Mouse (Mus musculus) lung, embryonic 15.5 days (tissue): ENCODE results near the gene Abhd16b. TPM values are rescaled to one million over a fixed set of nuclear protein-coding genes. Genes with fewer than 3 reads are reported as not detected.
"Not testable (repeated sequence)": the region's sequence is repeated elsewhere in the genome, so short reads cannot be mapped to it uniquely, and the experiment has no call there.

Source experiments
- ATAC-seq: fragments of 200-750 bp; cut with Nextera tagmentation; 2 replicates; pipeline ENCODE4 v1.8.0; 2017; ENCODE audit warnings: moderate number of reproducible peaks, borderline replicate concordance; ENCODE audit not compliant: low FRiP score, low TSS enrichment; ENCODE audit errors: extremely low read depth
- H3K27ac ChIP-seq: fragments of 300-500 bp; sonication (generic); 2 replicates; pipeline ENCODE4 v1.5.1; 2015; ENCODE audit warnings: moderate library complexity, mild to moderate bottlenecking, inconsistent platforms
- H3K27me3 ChIP-seq: fragments of 300-500 bp; sonication (generic); 2 replicates; pipeline ENCODE4 v1.6.1; 2015; ENCODE audit warnings: inconsistent platforms
- H3K36me3 ChIP-seq: fragments of 300-500 bp; sonication (generic); 2 replicates; pipeline ENCODE4 v1.6.1; 2015; ENCODE audit warnings: inconsistent platforms
- H3K4me1 ChIP-seq: fragments of 300-500 bp; sonication (generic); 2 replicates; pipeline ENCODE4 v1.6.1; 2015; ENCODE audit warnings: inconsistent platforms
- H3K4me2 ChIP-seq: fragments of 300-500 bp; sonication (generic); 2 replicates; pipeline ENCODE4 v1.6.1; 2015; ENCODE audit warnings: inconsistent platforms, mild to moderate bottlenecking, moderate library complexity
- H3K4me3 ChIP-seq: fragments of 300-500 bp; sonication (generic); 2 replicates; pipeline ENCODE4 v1.5.1; 2015; ENCODE audit warnings: mild to moderate bottlenecking, inconsistent platforms
- H3K9ac ChIP-seq: fragments of 300-500 bp; sonication (generic); 2 replicates; pipeline ENCODE4 v1.6.1; 2015; ENCODE audit warnings: inconsistent platforms
- H3K9me3 ChIP-seq: fragments of 300-500 bp; sonication (generic); 2 replicates; pipeline ENCODE4 v1.6.1; 2016; ENCODE audit warnings: inconsistent platforms
- WGBS: fragments of 180-500 bp; shearing (Covaris S2); methylation state at CpG from one replicate; pipeline ENCODE4 v1.1.7; 2015; 5-methylcytosine and 5-hydroxymethylcytosine counted together
- polyA plus RNA-seq: library from polyadenylated mRNA; unstranded; fragments of >200 nt; fragmentation: Nextera tagmentation; extraction: Ambion mirVana; gene quantifications from 2 replicates; pipeline ENCODE4 v1.2.1, GENCODE M21; 2015

Abhd16b gene
- polyA plus RNA-seq, 1 experiment from 2014 or later, result 0.24 TPM

DNA sequence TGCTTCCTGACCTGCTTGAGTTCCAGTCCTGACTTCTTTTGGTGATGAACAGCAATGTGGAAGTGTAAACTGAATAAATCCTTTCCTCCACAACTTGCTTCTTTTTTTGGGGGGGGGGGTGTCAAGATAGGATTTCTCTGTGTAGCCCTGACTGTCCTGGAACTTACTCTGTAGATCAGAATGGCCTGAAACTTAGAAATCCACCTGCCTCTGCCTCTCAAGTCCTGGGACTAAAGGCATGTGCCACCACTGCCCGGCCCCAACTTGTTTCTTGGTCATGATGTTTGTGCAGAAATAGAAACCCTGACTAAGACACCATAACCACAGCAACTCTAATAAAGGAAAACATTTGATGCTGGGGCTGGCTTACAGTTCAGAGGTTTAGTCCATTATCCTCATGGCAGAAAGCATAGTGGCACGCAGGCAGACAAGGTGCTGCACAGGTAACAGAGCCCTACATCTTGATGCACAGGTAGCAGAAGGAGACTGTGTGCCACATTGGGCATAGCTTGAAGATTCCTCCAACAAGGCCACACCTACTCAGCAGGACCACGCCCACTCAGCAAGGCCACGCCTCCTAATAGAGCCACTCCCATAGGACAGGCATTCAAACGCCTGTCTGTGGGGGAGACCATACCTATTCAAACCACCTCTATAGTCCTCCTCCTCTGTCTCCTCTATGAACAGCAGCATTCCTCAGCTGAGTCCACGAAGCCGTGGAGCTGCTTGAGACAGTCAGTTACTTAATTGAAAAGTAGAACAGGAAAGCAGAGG is 1.4 kb upstream of the Abhd16b start:
- Histone ChIP-seq H3K36me3 (no peaks in the 10 kb centered on the region), H3K27ac (no peak overlapping the region), H3K9me3 (no peaks in the 10 kb centered on the region), H3K4me2 (no peak overlapping the region), H3K4me1 (peaks cover 22% of the 10 kb centered on the region), H3K4me3 (no peak overlapping the region), H3K27me3 (no peaks in the 10 kb centered on the region), H3K9ac (no peak overlapping the region)
- WGBS, result 26% methylated on average over 7 of the region's 7 CpGs
- ATAC-seq, result no peak

- H3K4me2 ChIP-seq, result no peak overlapping the region
- no peak overlapping the region for H3K27ac ChIP-seq
- 45% methylated on average over 3 of the region's 3 CpGs for WGBS
- H3K27me3 ChIP-seq, result no peaks in the 10 kb centered on the region
- H3K4me3 ChIP-seq, result no peak overlapping the region
- ATAC-seq, result no peak
- H3K9me3 ChIP-seq, result no peaks in the 10 kb centered on the region
- H3K4me1 ChIP-seq, result peaks cover 17% of the 10 kb centered on the region
- H3K9ac ChIP-seq, result no peak overlapping the region
- H3K36me3 ChIP-seq, result no peaks in the 10 kb centered on the region
These were observed 800 bp upstream of the Abhd16b start for GRCm38 (mm10) chr2:181492206-181492605.

GRCm38 (mm10) chr2:181494266-181494945 is 1.4 kb downstream of the Abhd16b start:
- H3K4me1 ChIP-seq, result peaks cover 18% of the 10 kb centered on the region
- WGBS, result 60% methylated on average over 26 of the region's 26 CpGs
- H3K27ac ChIP-seq, result no peak overlapping the region
- no peak overlapping the region for H3K9ac ChIP-seq
- no peak for ATAC-seq
- no peak overlapping the region for H3K4me3 ChIP-seq
- H3K9me3 ChIP-seq, result no peaks in the 10 kb centered on the region
- H3K36me3 ChIP-seq, result 0 out of 2 replicates have a peak, but pooled peaks cover under 1% of the 10 kb centered on the region
- no peaks in the 10 kb centered on the region for H3K27me3 ChIP-seq
- H3K4me2 ChIP-seq, result no peak overlapping the region

DNA sequence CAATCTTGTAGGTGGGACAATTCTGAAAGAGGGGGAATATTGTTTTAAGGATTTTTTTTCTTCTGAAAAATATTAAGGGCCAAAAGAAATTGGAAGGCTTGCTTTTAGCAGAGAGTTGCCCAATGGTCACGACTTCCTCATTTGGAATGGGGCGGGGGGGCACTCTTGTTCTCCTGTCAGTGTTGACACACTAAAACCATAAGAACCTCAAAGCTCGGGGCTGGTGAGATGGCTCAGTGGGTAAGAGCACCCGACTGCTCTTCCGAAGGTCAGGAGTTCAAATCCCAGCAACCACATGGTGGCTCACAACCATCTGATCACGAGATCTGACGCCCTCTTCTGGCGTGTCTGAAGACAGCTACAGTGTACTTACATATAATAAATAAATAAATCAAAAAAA is 2.8 kb downstream of the Abhd16b start:
- H3K9me3 ChIP-seq, H3K9ac ChIP-seq, H3K27ac ChIP-seq, ATAC-seq, H3K27me3 ChIP-seq: not testable (repeated sequence)
- peaks cover 18% of the 10 kb centered on the region for H3K4me1 ChIP-seq
- peak overlapping the region; percentile 72; the same call in 1 of the 2 replicates for H3K4me3 ChIP-seq
- H3K36me3 ChIP-seq, result peaks cover 13% of the 10 kb centered on the region; the same call in 1 of the 2 replicates
- peak overlapping the region; percentile 90; the same call in 1 of the 2 replicates for H3K4me2 ChIP-seq
- 53% methylated on average over 8 of the region's 8 CpGs for WGBS

GRCm38 (mm10) chr2:181496281-181496680 is 3.3 kb downstream of the Abhd16b start:
- 18% methylated on average over 8 of the region's 8 CpGs for WGBS
- H3K36me3 ChIP-seq, result peaks cover 16% of the 10 kb centered on the region; the same call in 1 of the 2 replicates
- peaks cover 18% of the 10 kb centered on the region for H3K4me1 ChIP-seq
- H3K9me3 ChIP-seq, result no peaks in the 10 kb centered on the region
- peak overlapping the region; percentile 90 for H3K4me2 ChIP-seq
- peak; percentile 51; the same call in 1 of the 2 replicates for ATAC-seq
- H3K27me3 ChIP-seq, result no peaks in the 10 kb centered on the region
- H3K4me3 ChIP-seq, result peak overlapping the region; percentile 72
- peak overlapping the region; percentile 48 for H3K9ac ChIP-seq
- H3K27ac ChIP-seq, result peak overlapping the region; percentile 95

GRCm38 (mm10) chr2:181496831-181497547 is 4.0 kb downstream of the Abhd16b start, which contains the start of gene Tpd52l2:
Gene Tpd52l2 (plus strand): TSS chr2:181497142.
- ATAC-seq, result peak; percentile 97
- Histone ChIP-seq H3K4me1 (peaks cover 18% of the 10 kb centered on the region), H3K27me3 (no peaks in the 10 kb centered on the region), H3K9me3 (no peaks in the 10 kb centered on the region), H3K36me3 (peaks cover 23% of the 10 kb centered on the region), H3K4me2 (peak within 1 kb of the TSS; percentile 90), H3K27ac (peak within 1 kb of the TSS; percentile 95), H3K9ac (peak within 1 kb of the TSS; percentile 87), H3K4me3 (peak within 1 kb of the TSS; percentile 72)
- under 1% methylated on average over 45 of the region's 46 CpGs for WGBS

DNA sequence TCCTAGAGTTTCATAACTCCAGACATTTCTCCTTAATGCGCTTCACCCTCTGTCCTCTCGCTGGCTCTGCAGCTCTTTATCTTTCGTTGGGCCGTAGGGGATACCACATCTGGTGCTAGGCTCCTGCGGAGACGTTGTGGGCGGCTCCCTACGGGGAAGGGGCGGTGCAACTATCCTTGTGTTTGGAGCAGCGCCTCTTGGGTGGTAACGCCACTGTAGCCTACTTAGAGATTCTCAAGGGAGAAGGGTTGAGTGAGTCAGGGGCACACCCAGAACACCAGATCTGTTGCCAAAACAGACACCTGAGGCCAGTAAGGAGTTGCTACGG is 4.5 kb downstream of the Abhd16b start:
- peak overlapping the region; percentile 72 for H3K4me3 ChIP-seq
- no peaks in the 10 kb centered on the region for H3K9me3 ChIP-seq
- H3K36me3 ChIP-seq, result peaks cover 28% of the 10 kb centered on the region
- ATAC-seq, result peak; percentile 77
- WGBS, result under 1% methylated on average over 12 of the region's 12 CpGs
- peak overlapping the region; percentile 95 for H3K27ac ChIP-seq
- peak overlapping the region; percentile 90 for H3K4me2 ChIP-seq
- H3K9ac ChIP-seq, result peak overlapping the region; percentile 87
- no peaks in the 10 kb centered on the region for H3K27me3 ChIP-seq
- H3K4me1 ChIP-seq, result peaks cover 18% of the 10 kb centered on the region

- H3K4me3 ChIP-seq, result no peak overlapping the region
- 71% methylated on average over 4 of the region's 4 CpGs for WGBS
- H3K9ac ChIP-seq, result no peak overlapping the region
- ATAC-seq, result no peak
- H3K36me3 ChIP-seq, result peaks cover 39% of the 10 kb centered on the region
- H3K27me3 ChIP-seq, result no peaks in the 10 kb centered on the region
- H3K4me1 ChIP-seq, result peaks cover 18% of the 10 kb centered on the region
- no peaks in the 10 kb centered on the region for H3K9me3 ChIP-seq
- 0 out of 2 replicates have a peak overlapping the region, but pooled peaks have one; percentile 90 for H3K4me2 ChIP-seq
- H3K27ac ChIP-seq, result no peak overlapping the region
These were observed 5.6 kb downstream of the Abhd16b start for GRCm38 (mm10) chr2:181498644-181499043.

DNA sequence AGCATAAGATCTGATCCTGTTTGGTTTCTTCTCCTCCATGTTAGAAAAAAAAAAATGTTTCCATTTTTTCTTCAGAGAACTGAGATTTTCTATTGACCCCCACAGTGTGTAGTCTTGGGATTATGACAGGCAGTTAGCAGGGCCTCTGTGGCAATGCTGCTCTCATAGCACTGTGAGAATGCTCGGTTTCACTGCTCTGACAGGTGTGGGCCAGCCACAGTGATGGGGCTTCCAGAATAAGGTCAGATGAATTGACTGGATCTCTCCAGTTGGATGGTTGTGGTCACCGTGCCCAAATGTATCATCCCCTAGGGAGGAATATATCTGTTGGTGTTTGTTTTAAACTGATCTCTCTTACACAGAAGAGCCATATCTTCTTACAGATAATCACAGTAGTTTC is 16.2 kb downstream of the Abhd16b start:
- Histone ChIP-seq H3K27me3 (no peaks in the 10 kb centered on the region), H3K36me3 (peaks cover 84% of the 10 kb centered on the region), H3K4me3 (no peak overlapping the region), H3K9ac (no peak overlapping the region), H3K4me2 (no peak overlapping the region), H3K27ac (no peak overlapping the region), H3K4me1 (no peaks in the 10 kb centered on the region), H3K9me3 (no peaks in the 10 kb centered on the region)
- no peak for ATAC-seq
- WGBS, result 87% methylated on average over 2 of the region's 2 CpGs

DNA sequence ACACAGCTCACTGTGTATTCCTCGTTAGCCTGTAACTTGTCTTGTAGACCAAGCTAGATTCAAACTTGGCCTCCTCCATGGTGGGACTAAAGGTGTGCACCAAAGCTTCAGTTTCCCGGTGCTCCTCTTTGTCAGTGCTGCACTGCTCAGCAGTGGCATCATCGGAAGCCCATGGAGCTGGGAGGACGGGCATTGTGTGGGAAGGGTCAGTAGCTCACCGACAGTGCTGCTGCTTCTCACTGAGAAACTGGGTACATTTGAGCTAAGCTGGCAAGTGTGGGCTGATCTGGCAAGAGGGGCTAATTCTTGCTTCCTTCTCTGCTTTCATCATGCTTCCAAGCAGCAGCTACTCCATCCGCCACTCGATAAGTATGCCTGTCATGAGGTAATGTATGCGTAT is 18.2 kb downstream of the Abhd16b start:
- 94% methylated on average over 8 of the region's 8 CpGs for WGBS
- ATAC-seq, result no peak
- no peak overlapping the region for H3K4me2 ChIP-seq

DNA sequence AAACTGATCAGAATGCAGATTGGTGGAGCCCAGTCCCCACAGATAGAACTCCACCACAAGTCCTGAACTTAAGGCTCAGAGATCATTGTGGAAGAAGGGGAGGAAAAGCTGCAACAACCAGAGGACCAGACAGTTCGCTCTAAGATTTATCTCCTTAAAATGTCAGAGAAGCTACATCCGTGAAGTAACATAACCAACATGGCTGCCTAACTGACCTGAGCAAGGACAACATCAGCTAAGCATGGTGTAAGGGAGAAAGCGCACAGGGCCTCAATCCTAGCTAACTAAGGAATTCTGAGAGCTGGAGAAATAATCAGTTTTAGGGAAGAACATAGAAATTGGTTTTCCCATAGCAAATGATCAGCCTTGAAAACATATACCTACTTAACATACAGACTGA is 26.2 kb downstream of the Abhd16b start:
- H3K9me3 ChIP-seq, result no peaks in the 10 kb centered on the region
- H3K4me3 ChIP-seq, result peak overlapping the region; percentile 90
- peak overlapping the region; percentile 94 for H3K9ac ChIP-seq
- peak overlapping the region; percentile 59 for H3K4me2 ChIP-seq
- no peaks in the 10 kb centered on the region for H3K27me3 ChIP-seq
- H3K27ac ChIP-seq, result peak overlapping the region; percentile 97
- WGBS, result 61% methylated on average over 3 of the region's 3 CpGs
- ATAC-seq, result no peak
- H3K4me1 ChIP-seq, result peaks cover 26% of the 10 kb centered on the region
- peaks cover 35% of the 10 kb centered on the region for H3K36me3 ChIP-seq

More for the DNA sequence above, 18.2 kb downstream of the Abhd16b start:
- Histone ChIP-seq H3K9me3 (no peaks in the 10 kb centered on the region), H3K4me1 (no peaks in the 10 kb centered on the region), H3K27ac (no peak overlapping the region), H3K27me3 (no peaks in the 10 kb centered on the region), H3K4me3 (no peak overlapping the region), H3K36me3 (peaks cover 89% of the 10 kb centered on the region), H3K9ac (no peak overlapping the region)
